Mouse (Mus musculus): Measurements from ENCODE around the gene Mid1ip1.
A peak's percentile ranks its signal among the peaks of the same experiment; 100 is the strongest.

- no peak for TF ChIP-seq CTCF (IDR thresholded peaks at IDR 0.05)
- peak; percentile 57 for TF ChIP-seq EP300 (IDR thresholded peaks at IDR 0.05)
Observed at GRCm38 (mm10) chrX:10716917-10717763, 2.3 kb downstream of the Mid1ip1 start.
